Mouse (Mus musculus): ENCODE data around the gene Sipa1l1.

- TF ChIP-seq CTCF (IDR thresholded peaks at IDR 0.05; ENCODE audit: low read depth, low read length) (no peak), POLR2A (IDR thresholded peaks at IDR 0.05; ENCODE audit: borderline replicate concordance, low read depth, low read length) (no peak)
Measured at GRCm38 (mm10) chr12:82206857-82207647, 37.9 kb downstream of the Sipa1l1 start.

All from bone marrow macrophage, adult 2 months (primary cell).